Mouse (Mus musculus): ENCODE measurements at regions not wholly inside any gene's neighbourhood (a gene's known extent, or its start where the extent isn't known, plus 50 kb on each side); places are given as distances from the start of the nearest gene placed in this dataset.

GRCm38 (mm10) chr15:38608207-38608870 lies 1183.0 kb downstream of the 4930447A16Rik start:
- DNase-seq (ENCODE audit: low read depth, low spot score), result no peak

GRCm38 (mm10) chr15:38609522-38609921 lies 1184.2 kb downstream of the 4930447A16Rik start:
- DNase-seq (ENCODE audit: low read depth, low spot score), result no peak
